Mouse (Mus musculus) spleen, adult 12 weeks (tissue): ENCODE data around the gene Lypla2.

Source experiments
- DNase-seq: peaks from one replicate; pipeline ENCODE4 v3.0.0; 2022; ENCODE audit warnings: low spot score

The Lypla2 gene

GRCm38 (mm10) chr4:135920304-135921241 is 51.9 kb downstream of the Lypla2 start, which contains the start of gene Fuca1:
Gene Fuca1, plus strand, starts transcription at chr4:135920735.
- peak; percentile 96 for DNase-seq

DNA sequence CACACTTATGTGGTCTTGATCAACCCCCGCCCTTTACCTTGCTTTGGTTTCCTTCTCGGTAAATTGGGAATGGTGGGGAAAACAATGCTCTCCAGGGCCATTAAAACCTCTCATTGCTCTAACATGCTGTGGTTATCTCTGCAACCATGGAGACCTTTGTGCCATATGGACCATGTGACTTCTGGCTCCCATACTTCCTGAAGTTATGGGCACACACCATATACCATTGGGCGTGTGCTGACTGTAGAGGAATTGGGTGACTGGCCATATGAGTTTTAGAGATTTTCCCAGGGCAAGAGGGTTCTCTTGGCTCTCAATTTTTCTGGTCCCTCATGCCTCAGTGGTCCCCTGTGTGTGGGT is 53.2 kb downstream of the Lypla2 start:
- DNase-seq: no peak

DNA sequence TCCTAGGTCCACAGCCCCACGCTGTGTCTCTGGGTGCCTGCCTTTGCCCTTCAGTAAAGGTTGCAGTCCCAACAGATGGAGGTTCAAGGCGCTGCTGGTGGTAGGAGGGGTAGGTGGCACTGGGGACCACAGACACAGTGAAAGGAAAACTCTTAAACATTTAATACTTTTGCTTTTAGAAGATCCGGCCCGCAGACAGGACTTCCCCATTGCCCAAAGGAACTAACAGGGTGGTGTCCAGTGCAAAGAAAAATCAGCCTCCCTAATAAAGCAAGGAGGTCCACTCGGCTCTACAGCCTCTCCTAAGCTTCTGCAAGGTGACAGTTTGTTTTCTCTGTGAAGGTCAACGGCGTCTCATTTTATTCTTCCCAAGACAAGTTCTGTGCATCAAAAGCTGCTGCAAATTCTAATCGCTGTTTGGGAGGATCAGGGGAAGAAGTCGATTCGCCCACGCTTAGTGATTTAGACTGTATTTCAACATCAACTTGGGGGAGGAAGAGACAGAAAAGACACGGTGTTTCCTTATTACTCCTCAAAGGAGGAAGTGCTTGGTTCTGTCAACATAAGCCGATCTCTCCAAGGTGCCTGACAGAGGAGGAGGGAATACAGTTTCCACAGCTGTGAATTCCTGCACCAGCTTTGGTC is 53.7 kb downstream of the Lypla2 start:
- no peak for DNase-seq
